Comparison of ENCODE assay signal across 8 mouse cellular contexts in the genomic region with DNA sequence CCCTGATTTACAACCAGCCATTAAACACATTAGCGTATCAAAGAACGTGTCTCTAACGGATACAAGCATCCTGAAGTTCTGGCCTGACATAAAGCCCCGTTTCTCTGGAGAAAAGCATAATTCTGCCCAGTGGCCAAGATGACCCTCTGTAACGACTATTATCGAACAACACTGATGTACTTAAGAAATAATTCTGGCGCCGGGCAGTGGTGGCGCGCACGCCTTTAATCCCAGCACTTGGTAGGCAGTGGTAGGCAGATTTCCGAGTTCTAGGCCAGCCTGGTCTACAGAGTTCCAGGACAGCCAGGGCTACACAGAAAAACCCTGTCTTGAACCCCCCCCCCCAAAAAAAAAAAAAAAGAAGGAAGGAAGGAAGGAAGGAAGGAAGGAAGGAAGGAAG.
A peak's percentile ranks its signal among the peaks of the same experiment; 100 is the strongest.
DNase-seq lines count a peak whose midpoint lies in the region; ATAC-seq and TF ChIP-seq lines count a peak whose summit lies in the region.

No protein-coding gene starts in this region.

- WGBS in kidney, adult 2 months: 30% methylated on average over 12 of the region's 12 CpGs
- 61% methylated on average over 12 of the region's 12 CpGs for WGBS in embryonic facial prominence, embryonic 15.5 days
- WGBS in neural tube, embryonic 12.5 days: 24% methylated on average over 12 of the region's 12 CpGs

- H3K27ac ChIP-seq in kidney, adult 2 months (ENCODE audit: insufficient read depth, low read depth, low read length): peak overlapping the region; percentile 97
- peak overlapping the region; percentile 79 for H3K27ac ChIP-seq in embryonic facial prominence, embryonic 15.5 days (replicated peaks)
- 0 out of 2 replicates have a peak overlapping the region, but pooled peaks have one; percentile 12 for H3K27ac ChIP-seq in neural tube, embryonic 12.5 days

- DNase-seq in kidney, adult 2 months: no peak
- DNase-seq in kidney, postnatal 14 days: no peak
- DNase-seq in kidney, adult 8-10 months: peak; percentile 33 to 35
- DNase-seq in adrenal gland, postnatal 14 days: no peak
- no peak for DNase-seq in thymus, adult 18-20 months
- no peak for DNase-seq in layer of hippocampus, postnatal 10 days (ENCODE audit: low spot score in 2 of 2)

- TF ChIP-seq CTCF in kidney, adult 2 months (conservative IDR thresholded peaks at IDR 0.05; ENCODE audit: insufficient read depth, insufficient read length, low read depth, low read length): no peak

- no peaks in the 10 kb centered on the region for H3K36me3 ChIP-seq in kidney, adult 2 months (ENCODE audit: control insufficient read depth, insufficient read depth, low read length)
- H3K36me3 ChIP-seq in embryonic facial prominence, embryonic 15.5 days: peaks cover 2% of the 10 kb centered on the region; the same call in 1 of the 2 replicates
- H3K36me3 ChIP-seq in neural tube, embryonic 12.5 days: no peaks in the 10 kb centered on the region

- H3K9ac ChIP-seq in embryonic facial prominence, embryonic 15.5 days: no peak overlapping the region
- H3K9ac ChIP-seq in neural tube, embryonic 12.5 days: no peak overlapping the region

- H3K4me1 ChIP-seq in kidney, adult 2 months (ENCODE audit: control insufficient read depth, insufficient read depth, low read length): peaks cover 20% of the 10 kb centered on the region
- H3K4me1 ChIP-seq in embryonic facial prominence, embryonic 15.5 days: peaks cover 13% of the 10 kb centered on the region
- H3K4me1 ChIP-seq in neural tube, embryonic 12.5 days: peaks cover 20% of the 10 kb centered on the region

- peak overlapping the region; percentile 83; the same call in 1 of the 2 replicates for H3K4me2 ChIP-seq in embryonic facial prominence, embryonic 15.5 days (replicated peaks)
- peak overlapping the region; percentile 91 for H3K4me2 ChIP-seq in neural tube, embryonic 12.5 days (replicated peaks)

- no peaks in the 10 kb centered on the region for H3K27me3 ChIP-seq in kidney, adult 2 months (replicated peaks; ENCODE audit: control insufficient read depth, insufficient read depth, low read length)
- H3K27me3 ChIP-seq in embryonic facial prominence, embryonic 15.5 days: no peaks in the 10 kb centered on the region
- H3K27me3 ChIP-seq in neural tube, embryonic 12.5 days (replicated peaks): no peaks in the 10 kb centered on the region

- peak overlapping the region; percentile 27 for H3K4me3 ChIP-seq in kidney, adult 2 months (ENCODE audit: insufficient read depth, low read depth, low read length)
- peak overlapping the region; percentile 98 for H3K4me3 ChIP-seq in embryonic facial prominence, embryonic 15.5 days (replicated peaks)
- peak overlapping the region; percentile 25 for H3K4me3 ChIP-seq in neural tube, embryonic 12.5 days

- no peaks in the 10 kb centered on the region for H3K9me3 ChIP-seq in embryonic facial prominence, embryonic 15.5 days (replicated peaks)
- H3K9me3 ChIP-seq in neural tube, embryonic 12.5 days: no peaks in the 10 kb centered on the region

- ATAC-seq in embryonic facial prominence, embryonic 15.5 days (ENCODE audit: insufficient number of reproducible peaks, low FRiP score, low TSS enrichment, low read depth): no peak
- no peak for ATAC-seq in neural tube, embryonic 12.5 days (ENCODE audit: low FRiP score, low read depth)

- no peak for TF ChIP-seq POLR2A in kidney, adult 2 months (IDR thresholded peaks at IDR 0.05; ENCODE audit: low read depth, low read length)

Comparison
In these comparisons a context has a peak if more than half of its experiments do, and no peak if none do; other contexts are left out.
1. DNase-seq: peak in kidney, adult 8-10 months (2 of 2); none in kidney, adult 2 months (single experiment), kidney, postnatal 14 days (single experiment), adrenal gland, postnatal 14 days (single experiment), thymus, adult 18-20 months (0 of 2) and layer of hippocampus, postnatal 10 days (0 of 2).
2. H3K27ac ChIP-seq: peak in every context shown above with its lines; median percentile 97 in kidney, adult 2 months; 79 in embryonic facial prominence, embryonic 15.5 days; 12 in neural tube, embryonic 12.5 days.
3. H3K4me3 ChIP-seq: peak in every context shown above with its lines; median percentile 98 in embryonic facial prominence, embryonic 15.5 days; 27 in kidney, adult 2 months; 25 in neural tube, embryonic 12.5 days.